Mouse (Mus musculus) liver, embryonic 11.5 days (tissue): Measurements from ENCODE around the gene Foxp1. TPM values are rescaled to one million over a fixed set of nuclear protein-coding genes. Genes with fewer than 3 reads are reported as not detected.
A peak's percentile ranks its signal among the peaks of the same experiment; 100 is the strongest.

Experiments used
- ATAC-seq: fragments of 200-750 bp; cut with Nextera tagmentation; replicated peaks from 2 replicates; pipeline ENCODE4 v1.8.0; 2017; ENCODE audit warnings: moderate number of reproducible peaks, mild to moderate bottlenecking, moderate TSS enrichment, moderate library complexity; ENCODE audit not compliant: low FRiP score
- DNase-seq: peaks from one replicate; pipeline ENCODE4 v3.0.0-alpha.2; 2017; ENCODE audit warnings: low spot score
- H3K27ac ChIP-seq: fragments of 300-500 bp; sonication (generic); 2 replicates; pipeline ENCODE4 v1.5.1; 2014; ENCODE audit warnings: mild to moderate bottlenecking, low read depth, low read length, control low read depth
- H3K27me3 ChIP-seq: fragments of 300-500 bp; sonication (generic); replicated peaks from 2 replicates; pipeline ENCODE4 v1.6.1; 2014; ENCODE audit warnings: low read length, mixed read lengths; ENCODE audit not compliant: control insufficient read depth, insufficient read depth
- H3K36me3 ChIP-seq: fragments of 300-500 bp; sonication (generic); 2 replicates; pipeline ENCODE4 v1.6.1; 2014; ENCODE audit warnings: mild to moderate bottlenecking, low read length, moderate library complexity, mixed read lengths; ENCODE audit not compliant: control insufficient read depth, insufficient read depth
- H3K4me1 ChIP-seq: fragments of 300-500 bp; sonication (generic); replicated peaks from 2 replicates; pipeline ENCODE4 v1.6.1; 2014; ENCODE audit warnings: low read length, mixed read lengths; ENCODE audit not compliant: control insufficient read depth, insufficient read depth
- H3K4me2 ChIP-seq: fragments of 300-500 bp; sonication (generic); 2 replicates; pipeline ENCODE4 v1.6.1; 2014; ENCODE audit warnings: mild to moderate bottlenecking, control low read depth, moderate library complexity
- H3K4me3 ChIP-seq: fragments of 300-500 bp; sonication (generic); 2 replicates; pipeline ENCODE4 v1.5.1; 2014; ENCODE audit warnings: low read depth, low read length, control low read depth
- H3K9ac ChIP-seq: fragments of 300-500 bp; sonication (generic); 2 replicates; pipeline ENCODE4 v1.6.1; 2014; ENCODE audit warnings: low read depth, low read length, control low read depth
- H3K9me3 ChIP-seq: fragments of 300-500 bp; sonication (generic); 2 replicates; pipeline ENCODE4 v1.6.1; 2016; ENCODE audit warnings: low read length, inconsistent platforms, mixed read lengths; ENCODE audit not compliant: control insufficient read depth
- WGBS: fragments of 180-500 bp; shearing (Covaris S2); extraction: QIAGEN DNeasy Blood & Tissue Kit; methylation state at CpG from one replicate; pipeline ENCODE4 v1.1.7; 2014; 5-methylcytosine and 5-hydroxymethylcytosine counted together
- polyA plus RNA-seq: library from polyadenylated mRNA; unstranded; fragments of >200 nt; fragmentation: Nextera tagmentation; extraction: Ambion mirVana; gene quantifications from 2 replicates; pipeline ENCODE4 v1.2.1, GENCODE M21; 2014

Foxp1 gene
- polyA plus RNA-seq, 1 experiment from 2014 or later = 62.1 TPM

- no peak for DNase-seq
- H3K36me3 ChIP-seq = no peaks in the 10 kb centered on the region
- ATAC-seq = no peak
- H3K4me2 ChIP-seq = no peak overlapping the region
- WGBS = 81% methylated on average over 1 of the region's 1 CpGs
- H3K27me3 ChIP-seq = no peaks in the 10 kb centered on the region
- no peaks in the 10 kb centered on the region for H3K9me3 ChIP-seq
- H3K9ac ChIP-seq = no peak overlapping the region
- H3K4me3 ChIP-seq = no peak overlapping the region
- peaks cover 4% of the 10 kb centered on the region for H3K4me1 ChIP-seq
- no peak overlapping the region for H3K27ac ChIP-seq
Observed at GRCm38 (mm10) chr6:99277251-99277650, 245.3 kb downstream of the Foxp1 start.

DNA sequence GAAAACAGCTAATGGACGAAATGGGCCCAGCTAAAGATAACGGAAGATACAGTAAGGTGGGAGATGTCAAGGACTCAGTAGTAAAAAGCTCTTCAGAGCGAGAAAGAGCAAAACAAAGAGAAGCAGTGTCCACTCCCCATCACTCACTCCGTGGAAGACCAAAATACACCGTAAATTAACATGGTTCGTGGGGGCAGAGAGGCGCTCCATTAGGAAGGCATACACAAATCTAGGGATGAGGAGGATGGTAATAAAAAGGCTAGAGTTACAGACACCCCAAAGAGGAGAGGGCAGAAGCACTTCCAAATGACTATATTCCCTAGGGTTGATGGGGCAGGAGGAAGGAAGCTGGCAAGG, 246.2 kb downstream of the Foxp1 start:
- Histone ChIP-seq H3K9me3 (no peaks in the 10 kb centered on the region), H3K4me3 (no peak overlapping the region), H3K36me3 (no peaks in the 10 kb centered on the region), H3K4me1 (peaks cover 4% of the 10 kb centered on the region), H3K4me2 (no peak overlapping the region), H3K9ac (no peak overlapping the region), H3K27me3 (no peaks in the 10 kb centered on the region), H3K27ac (peak overlapping the region; percentile 34; the same call in 1 of the 2 replicates)
- DNase-seq (no peak), ATAC-seq (no peak)
- WGBS = 57% methylated on average over 7 of the region's 7 CpGs

DNA sequence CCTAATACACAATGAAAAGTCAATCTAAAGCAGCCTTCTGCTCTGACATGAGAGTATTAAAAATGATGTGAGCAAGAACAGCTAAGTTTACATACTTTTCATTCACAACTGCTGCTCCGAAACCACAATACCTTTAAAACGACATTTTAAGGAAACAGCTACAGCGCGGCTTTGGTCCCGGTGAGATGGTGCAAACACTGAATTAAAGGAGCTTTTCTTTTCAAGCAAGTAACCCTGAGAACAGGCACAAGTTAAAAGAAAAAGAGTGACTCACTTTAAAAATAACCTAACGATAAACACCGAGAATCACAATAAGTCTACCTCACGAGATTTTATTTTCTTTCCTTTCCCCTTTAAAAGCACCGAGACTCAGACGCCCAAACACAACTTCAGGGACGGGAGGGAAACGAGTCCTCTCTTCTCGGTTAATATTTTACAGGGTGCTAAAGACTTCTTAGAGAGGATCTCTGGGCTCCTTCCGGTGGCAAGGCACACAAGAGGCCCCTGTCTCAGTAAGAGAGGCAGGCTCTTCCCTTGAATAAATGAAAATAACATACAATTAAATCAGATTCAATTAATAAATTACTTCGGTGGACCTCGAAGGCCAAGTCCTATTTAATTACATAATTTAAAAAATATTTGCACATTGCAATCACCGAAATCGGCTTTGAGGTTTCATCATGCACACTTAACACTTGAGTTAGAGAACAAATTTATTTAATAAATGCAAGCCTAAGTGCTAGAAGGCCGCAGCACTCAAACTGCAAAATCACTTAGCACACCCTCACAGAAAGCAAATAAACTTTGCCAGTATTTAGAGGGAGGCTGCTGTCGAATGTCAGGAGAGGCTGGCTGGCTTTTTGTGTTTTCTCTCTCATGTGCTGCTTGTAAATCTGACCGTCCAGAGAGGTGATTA, 246.9 kb downstream of the Foxp1 start:
- no peak for DNase-seq
- H3K9me3 ChIP-seq = no peaks in the 10 kb centered on the region
- H3K9ac ChIP-seq = no peak overlapping the region
- H3K27me3 ChIP-seq = no peaks in the 10 kb centered on the region
- ATAC-seq = no peak
- H3K27ac ChIP-seq = peak overlapping the region; percentile 34; the same call in 1 of the 2 replicates
- H3K4me2 ChIP-seq = no peak overlapping the region
- peaks cover 4% of the 10 kb centered on the region for H3K4me1 ChIP-seq
- 60% methylated on average over 21 of the region's 21 CpGs for WGBS
- no peak overlapping the region for H3K4me3 ChIP-seq
- no peaks in the 10 kb centered on the region for H3K36me3 ChIP-seq

GRCm38 (mm10) chr6:99274667-99275066, 247.9 kb downstream of the Foxp1 start:
- DNase-seq (no peak), ATAC-seq (no peak)
- H3K9ac ChIP-seq = no peak overlapping the region
- H3K36me3 ChIP-seq = no peaks in the 10 kb centered on the region
- no peak overlapping the region for H3K4me3 ChIP-seq
- no peaks in the 10 kb centered on the region for H3K9me3 ChIP-seq
- H3K27ac ChIP-seq = no peak overlapping the region
- no peaks in the 10 kb centered on the region for H3K27me3 ChIP-seq
- H3K4me2 ChIP-seq = no peak overlapping the region
- H3K4me1 ChIP-seq = peaks cover 4% of the 10 kb centered on the region
- 86% methylated on average over 5 of the region's 5 CpGs for WGBS

- Histone ChIP-seq H3K36me3 (no peaks in the 10 kb centered on the region), H3K4me2 (no peak overlapping the region), H3K27me3 (no peaks in the 10 kb centered on the region), H3K27ac (no peak overlapping the region), H3K9me3 (no peaks in the 10 kb centered on the region), H3K4me1 (peaks cover 4% of the 10 kb centered on the region), H3K9ac (no peak overlapping the region), H3K4me3 (no peak overlapping the region)
- ATAC-seq (no peak), DNase-seq (no peak)
- 72% methylated on average over 6 of the region's 6 CpGs for WGBS
Observed at GRCm38 (mm10) chr6:99274222-99274621, 248.3 kb downstream of the Foxp1 start.

DNA sequence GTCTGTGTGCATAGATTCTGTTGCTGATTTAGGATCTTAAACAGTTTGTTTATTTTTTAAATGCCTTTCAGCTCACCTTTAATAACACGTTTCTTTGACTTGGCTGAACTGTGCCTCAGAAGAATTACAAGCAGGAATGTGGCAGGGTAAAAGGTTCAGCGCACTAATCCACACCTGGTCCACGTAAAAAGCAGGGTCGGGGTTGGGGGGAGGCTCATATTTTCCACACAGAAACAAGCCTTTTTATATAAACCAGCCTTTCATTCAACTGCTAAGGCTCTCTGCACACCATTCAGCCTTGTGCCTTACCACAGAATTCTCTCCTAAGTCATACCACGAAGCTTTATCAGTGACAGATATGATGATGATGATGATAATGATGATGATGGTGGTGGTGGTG, 249.3 kb downstream of the Foxp1 start:
- no peaks in the 10 kb centered on the region for H3K9me3 ChIP-seq
- DNase-seq (no peak), ATAC-seq (no peak)
- H3K4me2 ChIP-seq = no peak overlapping the region
- no peaks in the 10 kb centered on the region for H3K27me3 ChIP-seq
- whole genome bisulfite sequencing = 70% methylated on average over 5 of the region's 5 CpGs
- no peak overlapping the region for H3K4me3 ChIP-seq
- H3K9ac ChIP-seq = no peak overlapping the region
- peaks cover 4% of the 10 kb centered on the region for H3K4me1 ChIP-seq
- no peak overlapping the region for H3K27ac ChIP-seq
- no peaks in the 10 kb centered on the region for H3K36me3 ChIP-seq

DNA sequence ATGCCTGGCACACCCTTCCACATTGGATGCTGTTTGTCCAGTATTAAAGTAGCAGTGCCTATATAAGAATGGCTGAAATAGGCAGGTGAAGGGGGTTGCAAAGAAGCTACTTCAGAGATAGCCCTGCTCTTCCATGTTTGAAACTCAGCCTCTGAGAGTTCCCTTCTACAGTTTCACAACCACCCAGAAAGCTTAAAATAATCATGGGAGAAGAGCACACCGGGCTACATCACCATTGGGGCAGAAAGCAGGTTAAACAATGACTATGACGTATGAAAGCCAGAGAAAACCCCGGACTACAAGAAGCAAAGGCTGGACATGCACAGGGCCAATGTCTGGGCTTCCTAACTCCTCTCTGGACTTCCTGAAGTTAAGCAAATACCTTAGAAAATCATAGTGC, 250.3 kb downstream of the Foxp1 start:
- H3K9me3 ChIP-seq = no peaks in the 10 kb centered on the region
- peaks cover 4% of the 10 kb centered on the region for H3K4me1 ChIP-seq
- no peak overlapping the region for H3K4me2 ChIP-seq
- no peaks in the 10 kb centered on the region for H3K27me3 ChIP-seq
- no peaks in the 10 kb centered on the region for H3K36me3 ChIP-seq
- no peak overlapping the region for H3K4me3 ChIP-seq
- H3K27ac ChIP-seq = no peak overlapping the region
- DNase-seq (no peak), ATAC-seq (no peak)
- H3K9ac ChIP-seq = no peak overlapping the region
- 75% methylated on average over 3 of the region's 3 CpGs for WGBS

DNA sequence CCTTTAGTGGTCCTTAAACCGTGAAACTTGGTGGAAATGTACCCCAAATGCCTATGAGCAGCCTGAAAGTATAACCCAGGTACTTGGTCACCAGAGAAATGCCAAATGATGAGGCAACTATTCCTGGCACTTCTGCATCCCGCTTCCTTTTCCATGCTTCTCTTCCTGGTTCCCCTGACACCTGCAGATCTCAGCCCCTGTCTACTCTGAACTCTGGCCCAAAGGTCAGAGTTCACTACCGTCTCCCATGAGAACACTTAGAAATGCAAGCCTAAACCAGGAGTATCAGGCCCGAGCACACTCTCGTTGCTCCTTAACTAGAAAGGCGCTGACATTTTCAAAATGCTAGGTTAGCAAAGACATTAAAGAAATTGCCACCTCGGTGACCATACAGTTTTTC, 250.8 kb downstream of the Foxp1 start:
- WGBS = 79% methylated on average over 7 of the region's 7 CpGs

GRCm38 (mm10) chr6:99269921-99270320, 252.6 kb downstream of the Foxp1 start:
- 74% methylated on average over 6 of the region's 6 CpGs for WGBS
- no peak overlapping the region for H3K4me2 ChIP-seq
- H3K9ac ChIP-seq = no peak overlapping the region
- H3K36me3 ChIP-seq = no peaks in the 10 kb centered on the region
- DNase-seq = no peak
- H3K9me3 ChIP-seq = no peaks in the 10 kb centered on the region
- no peaks in the 10 kb centered on the region for H3K27me3 ChIP-seq
- H3K4me3 ChIP-seq = no peak overlapping the region
- no peak for ATAC-seq
- peaks cover 8% of the 10 kb centered on the region for H3K4me1 ChIP-seq
- no peak overlapping the region for H3K27ac ChIP-seq

More for the DNA sequence above, 250.8 kb downstream of the Foxp1 start:
- no peaks in the 10 kb centered on the region for H3K9me3 ChIP-seq
- H3K27me3 ChIP-seq = no peaks in the 10 kb centered on the region
- H3K4me2 ChIP-seq = no peak overlapping the region
- peaks cover 5% of the 10 kb centered on the region for H3K4me1 ChIP-seq
- no peak overlapping the region for H3K27ac ChIP-seq
- DNase-seq (no peak), ATAC-seq (no peak)
- no peak overlapping the region for H3K9ac ChIP-seq
- H3K36me3 ChIP-seq = no peaks in the 10 kb centered on the region
- H3K4me3 ChIP-seq = no peak overlapping the region
